Comparison of ENCODE assay signal across 8 mouse cellular contexts in the genomic region with DNA sequence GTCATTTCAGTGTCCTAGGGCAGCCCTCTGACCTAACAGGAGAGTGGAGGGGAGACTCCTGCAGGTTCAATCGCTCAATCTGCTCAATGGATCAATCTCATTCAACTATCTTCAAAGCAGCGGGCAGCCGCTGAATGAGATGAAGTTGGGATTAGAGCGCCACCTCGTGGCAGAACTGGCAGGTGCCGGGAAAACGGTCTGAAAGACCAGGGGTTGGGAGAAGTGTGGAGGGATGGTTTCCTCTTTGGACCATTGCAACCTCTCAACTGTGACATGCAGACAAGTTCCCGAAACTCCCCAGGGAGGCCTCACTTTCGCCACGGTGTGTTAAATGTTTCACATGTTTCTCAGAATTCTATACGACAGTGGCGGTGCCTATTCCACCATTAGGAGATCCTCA. TPM values are rescaled to one million over a fixed set of nuclear protein-coding genes. Genes with fewer than 3 reads are reported as not detected.
A peak's percentile ranks its signal among the peaks of the same experiment; 100 is the strongest.
DNase-seq lines count a peak whose midpoint lies in the region; ATAC-seq and TF ChIP-seq lines count a peak whose summit lies in the region.

No protein-coding gene starts in this region.

- peaks cover 40% of the 10 kb centered on the region for H3K36me3 ChIP-seq in embryonic facial prominence, embryonic 12.5 days
- peaks cover 48% of the 10 kb centered on the region for H3K36me3 ChIP-seq in heart, postnatal 0 days (replicated peaks; ENCODE audit: control insufficient read depth, insufficient read depth, low read length)
- peaks cover 45% of the 10 kb centered on the region for H3K36me3 ChIP-seq in lung, embryonic 14.5 days (ENCODE audit: insufficient read depth)

- H3K27me3 ChIP-seq in embryonic facial prominence, embryonic 12.5 days = no peaks in the 10 kb centered on the region
- H3K27me3 ChIP-seq in heart, postnatal 0 days (ENCODE audit: control insufficient read depth, insufficient read depth, low read length) = no peaks in the 10 kb centered on the region
- H3K27me3 ChIP-seq in lung, embryonic 14.5 days (ENCODE audit: insufficient read depth, low read length) = no peaks in the 10 kb centered on the region

- peak overlapping the region; percentile 12; the same call in 1 of the 2 replicates for H3K4me2 ChIP-seq in embryonic facial prominence, embryonic 12.5 days (replicated peaks)
- H3K4me2 ChIP-seq in heart, postnatal 0 days (ENCODE audit: low read depth, low read length) = no peak overlapping the region
- no peak overlapping the region for H3K4me2 ChIP-seq in lung, embryonic 14.5 days

- no peak for ATAC-seq in embryonic facial prominence, embryonic 12.5 days (ENCODE audit: insufficient number of reproducible peaks, insufficient read depth, low FRiP score, low TSS enrichment)
- no peak for ATAC-seq in heart, postnatal 0 days (ENCODE audit: insufficient read depth, low read depth)
- no peak for ATAC-seq in lung, embryonic 14.5 days (ENCODE audit: insufficient read depth)

- H3K9me3 ChIP-seq in embryonic facial prominence, embryonic 12.5 days = no peaks in the 10 kb centered on the region
- H3K9me3 ChIP-seq in heart, postnatal 0 days (replicated peaks; ENCODE audit: control insufficient read depth, low read length) = no peaks in the 10 kb centered on the region
- H3K9me3 ChIP-seq in lung, embryonic 14.5 days (ENCODE audit: low read depth, low read length) = no peaks in the 10 kb centered on the region

- peak; percentile 87 for DNase-seq in A20 (ENCODE audit: low read depth, low spot score)
- peak; percentile 89 for DNase-seq in adrenal gland, postnatal 25 days
- peak; percentile 47 for DNase-seq in heart, postnatal 0 days (ENCODE audit: low spot score)
- peak; percentile 93 to 95 for DNase-seq in kidney, postnatal 4 days
- DNase-seq in lung, embryonic 14.5 days = peak; percentile 95
- DNase-seq in thymus, postnatal 10 days (ENCODE audit: low spot score in 2 of 2) = peak; percentile 76 to 91

- 0 out of 2 replicates have a peak overlapping the region, but pooled peaks have one; percentile 36 for H3K27ac ChIP-seq in embryonic facial prominence, embryonic 12.5 days
- no peak overlapping the region for H3K27ac ChIP-seq in heart, postnatal 0 days (ENCODE audit: low read depth)
- no peak overlapping the region for H3K27ac ChIP-seq in lung, embryonic 14.5 days (ENCODE audit: low read depth)
- H3K27ac ChIP-seq in olfactory bulb, adult 2 months (ENCODE audit: insufficient read depth, low read depth, low read length) = no peak overlapping the region

- H3K4me1 ChIP-seq in embryonic facial prominence, embryonic 12.5 days = peaks cover 32% of the 10 kb centered on the region; the same call in 1 of the 2 replicates
- 0 out of 2 replicates have a peak, but pooled peaks cover 4% of the 10 kb centered on the region for H3K4me1 ChIP-seq in heart, postnatal 0 days (ENCODE audit: control insufficient read depth, insufficient read depth)
- H3K4me1 ChIP-seq in lung, embryonic 14.5 days (ENCODE audit: insufficient read depth) = peaks cover 13% of the 10 kb centered on the region; the same call in 1 of the 2 replicates
- H3K4me1 ChIP-seq in olfactory bulb, adult 2 months (ENCODE audit: control insufficient read depth, insufficient read depth, low read length) = peaks cover 17% of the 10 kb centered on the region

- H3K9ac ChIP-seq in embryonic facial prominence, embryonic 12.5 days = no peak overlapping the region
- no peak overlapping the region for H3K9ac ChIP-seq in heart, postnatal 0 days (replicated peaks; ENCODE audit: low read depth, low read length)
- no peak overlapping the region for H3K9ac ChIP-seq in lung, embryonic 14.5 days

- peak; percentile 90 for TF ChIP-seq CTCF in heart, postnatal 0 days (IDR thresholded peaks at IDR 0.05; ENCODE audit: low read depth)
- TF ChIP-seq CTCF in lung, embryonic 14.5 days (IDR thresholded peaks at IDR 0.05; ENCODE audit: low read depth) = peak; percentile 92
- TF ChIP-seq CTCF in olfactory bulb, adult 2 months (IDR thresholded peaks at IDR 0.05; ENCODE audit: insufficient read depth, low read depth, low read length) = peak; percentile 86

- TF ChIP-seq POLR2A in olfactory bulb, adult 2 months (IDR thresholded peaks at IDR 0.05; ENCODE audit: insufficient read depth, low read depth, low read length) = no peak

- WGBS in embryonic facial prominence, embryonic 12.5 days = 12% methylated on average over 12 of the region's 12 CpGs
- 11% methylated on average over 12 of the region's 12 CpGs for WGBS in heart, postnatal 0 days
- WGBS in lung, embryonic 14.5 days = 14% methylated on average over 12 of the region's 12 CpGs
- WGBS in olfactory bulb, adult 2 months = 13% methylated on average over 12 of the region's 12 CpGs

- no peak overlapping the region for H3K4me3 ChIP-seq in embryonic facial prominence, embryonic 12.5 days
- no peak overlapping the region for H3K4me3 ChIP-seq in heart, postnatal 0 days (ENCODE audit: low read depth, low read length)
- H3K4me3 ChIP-seq in lung, embryonic 14.5 days (ENCODE audit: low read depth, low read length) = no peak overlapping the region
- peak overlapping the region; percentile 14; the same call in 1 of the 2 replicates for H3K4me3 ChIP-seq in olfactory bulb, adult 2 months (ENCODE audit: insufficient read depth, low read depth, low read length)

- no peak for TF ChIP-seq EP300 in heart, postnatal 0 days (IDR thresholded peaks at IDR 0.05; ENCODE audit: low read depth)

RNA-seq across cellular contexts. Expression of gene Atp6v1g2, which starts 1.4 kb away (rescaled TPM):
- total RNA-seq in adrenal gland, postnatal 25 days (2021) = 8.0 and 8.4 TPM in 2 replicates
- polyA plus RNA-seq in embryonic facial prominence, embryonic 12.5 days (2016; fragmentation: Nextera tagmentation; extraction: Ambion mirVana) = 4.5 and 5.5 TPM in 2 replicates
- total RNA-seq in heart, postnatal 0 days (2014; rRNA removed; ENCODE audit: low replicate concordance) = 3.2 and 3.7 TPM in 2 replicates
- polyA plus RNA-seq in heart, postnatal 0 days (2015; fragmentation: Nextera tagmentation; extraction: Ambion mirVana) = 10.6 and 10.7 TPM in 2 replicates
- 3.7 and 5.9 TPM in 2 replicates for polyA plus RNA-seq in lung, embryonic 14.5 days (2014; fragmentation: Nextera tagmentation; extraction: Ambion mirVana)
- not detected in 2 replicates for polyA plus RNA-seq in olfactory bulb, adult 2 months (2012; ENCODE audit: insufficient read depth, insufficient read length, low replicate concordance, missing spikeins)

RNA-seq across cellular contexts. Expression of gene Nfkbil1, which starts 3.5 kb away (rescaled TPM):
- total RNA-seq in adrenal gland, postnatal 25 days (2021) = 18.3 and 24.1 TPM in 2 replicates
- polyA plus RNA-seq in embryonic facial prominence, embryonic 12.5 days (2016; fragmentation: Nextera tagmentation; extraction: Ambion mirVana) = 13.0 and 13.3 TPM in 2 replicates
- total RNA-seq in heart, postnatal 0 days (2014; rRNA removed; ENCODE audit: low replicate concordance) = 14.3 and 33.4 TPM in 2 replicates
- polyA plus RNA-seq in heart, postnatal 0 days (2015; fragmentation: Nextera tagmentation; extraction: Ambion mirVana) = 6.7 and 7.0 TPM in 2 replicates
- 3.0 and 4.5 TPM in 2 replicates for polyA plus RNA-seq in lung, embryonic 14.5 days (2014; fragmentation: Nextera tagmentation; extraction: Ambion mirVana)
- polyA plus RNA-seq in olfactory bulb, adult 2 months (2012; ENCODE audit: insufficient read depth, insufficient read length, low replicate concordance, missing spikeins) = not detected in 2 replicates

RNA-seq across cellular contexts. Expression of gene Ddx39b, which starts 9.5 kb away (rescaled TPM):
- 237 and 249 TPM in 2 replicates for total RNA-seq in adrenal gland, postnatal 25 days (2021)
- polyA plus RNA-seq in embryonic facial prominence, embryonic 12.5 days (2016; fragmentation: Nextera tagmentation; extraction: Ambion mirVana) = 572 and 587 TPM in 2 replicates
- total RNA-seq in heart, postnatal 0 days (2014; rRNA removed; ENCODE audit: low replicate concordance) = 148 and 162 TPM in 2 replicates
- polyA plus RNA-seq in heart, postnatal 0 days (2015; fragmentation: Nextera tagmentation; extraction: Ambion mirVana) = 131 TPM in 2 replicates
- polyA plus RNA-seq in lung, embryonic 14.5 days (2014; fragmentation: Nextera tagmentation; extraction: Ambion mirVana) = 529 and 569 TPM in 2 replicates
- 290 and 359 TPM in 2 replicates for polyA plus RNA-seq in olfactory bulb, adult 2 months (2012; ENCODE audit: insufficient read depth, insufficient read length, low replicate concordance, missing spikeins)

RNA-seq across cellular contexts. Expression of gene Gm16181, which starts 11.4 kb away (rescaled TPM):
- not detected in 2 replicates for total RNA-seq in adrenal gland, postnatal 25 days (2021)
- 1.0 TPM in 1 of 2 replicates, not detected in the other for polyA plus RNA-seq in embryonic facial prominence, embryonic 12.5 days (2016; fragmentation: Nextera tagmentation; extraction: Ambion mirVana)
- 0.93 TPM in 1 of 2 replicates, not detected in the other for total RNA-seq in heart, postnatal 0 days (2014; rRNA removed; ENCODE audit: low replicate concordance)
- polyA plus RNA-seq in heart, postnatal 0 days (2015; fragmentation: Nextera tagmentation; extraction: Ambion mirVana) = 0.81 and 0.87 TPM in 2 replicates
- polyA plus RNA-seq in lung, embryonic 14.5 days (2014; fragmentation: Nextera tagmentation; extraction: Ambion mirVana) = 0.37 and 0.70 TPM in 2 replicates
- polyA plus RNA-seq in olfactory bulb, adult 2 months (2012; ENCODE audit: insufficient read depth, insufficient read length, low replicate concordance, missing spikeins) = not detected in 2 replicates

RNA-seq across cellular contexts. Expression of gene Lta, which starts 26.9 kb away (rescaled TPM):
- total RNA-seq in adrenal gland, postnatal 25 days (2021) = 0.30 TPM in 1 of 2 replicates, not detected in the other
- polyA plus RNA-seq in embryonic facial prominence, embryonic 12.5 days (2016; fragmentation: Nextera tagmentation; extraction: Ambion mirVana) = 0.22 and 0.27 TPM in 2 replicates
- total RNA-seq in heart, postnatal 0 days (2014; rRNA removed; ENCODE audit: low replicate concordance) = not detected in 2 replicates
- not detected in 2 replicates for polyA plus RNA-seq in heart, postnatal 0 days (2015; fragmentation: Nextera tagmentation; extraction: Ambion mirVana)
- 0.26 TPM in 1 of 2 replicates, not detected in the other for polyA plus RNA-seq in lung, embryonic 14.5 days (2014; fragmentation: Nextera tagmentation; extraction: Ambion mirVana)
- polyA plus RNA-seq in olfactory bulb, adult 2 months (2012; ENCODE audit: insufficient read depth, insufficient read length, low replicate concordance, missing spikeins) = not detected in 2 replicates
